Mouse (Mus musculus) large intestine, adult 2 months (tissue): Measurements from ENCODE around the gene N6amt1. TPM values are rescaled to one million over a fixed set of nuclear protein-coding genes. Genes with fewer than 3 reads are reported as not detected.
A peak's percentile ranks its signal among the peaks of the same experiment; 100 is the strongest.

Experiments
- DNase-seq: peaks from one replicate; pipeline ENCODE4 v3.0.0-alpha.2; 2012; ENCODE audit warnings: low read depth, low spot score
- WGBS: fragments of 180-500 bp; shearing (Covaris S2); methylation state at CpG from one replicate; pipeline ENCODE4 v1.1.7; 2018; 5-methylcytosine and 5-hydroxymethylcytosine counted together
- polyA plus RNA-seq: library from polyadenylated mRNA; depleted of rRNA; stranded (reverse); fragments of >200 nt; gene quantifications from 2 replicates; pipeline ENCODE4 v1.2.3, GENCODE M21; 2012; rRNA removed

The N6amt1 gene
- 3.6 and 5.1 TPM in 2 replicates for polyA plus RNA-seq

DNA sequence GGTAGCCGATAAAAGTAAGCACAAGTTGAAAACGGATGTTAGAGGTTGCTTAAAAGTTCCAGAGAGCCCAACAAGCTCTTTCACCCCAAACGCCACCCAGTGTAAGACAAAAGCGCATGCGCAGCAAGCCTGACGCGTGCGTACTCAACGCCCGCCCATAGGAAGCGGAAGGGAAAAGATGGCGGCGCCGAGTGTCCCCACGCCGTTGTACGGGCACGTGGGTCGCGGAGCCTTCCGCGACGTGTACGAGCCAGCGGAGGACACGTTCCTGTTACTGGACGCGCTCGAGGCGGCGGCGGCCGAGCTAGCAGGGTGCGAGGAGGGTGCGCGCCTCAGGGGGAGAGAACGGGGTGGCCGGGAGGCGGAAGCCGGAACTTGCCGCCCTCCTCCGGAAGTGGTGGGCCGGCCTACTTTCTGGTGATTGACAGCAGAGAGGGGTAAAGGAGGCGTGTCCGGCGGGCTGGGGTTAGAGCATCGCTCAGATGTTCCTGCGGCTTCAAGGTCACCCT lies at the start of gene N6amt1:
Gene N6amt1, plus strand, starts transcription at position 111 of the 509 bp plus-strand sequence.
- peak; percentile 71 for DNase-seq
- under 1% methylated on average over 48 of the region's 48 CpGs for WGBS

GRCm38 (mm10) chr16:87305251-87306011 lies 48.6 kb upstream of the N6amt1 start:
- DNase-seq, result no peak
- 69% methylated on average over 11 of the region's 11 CpGs for WGBS

DNA sequence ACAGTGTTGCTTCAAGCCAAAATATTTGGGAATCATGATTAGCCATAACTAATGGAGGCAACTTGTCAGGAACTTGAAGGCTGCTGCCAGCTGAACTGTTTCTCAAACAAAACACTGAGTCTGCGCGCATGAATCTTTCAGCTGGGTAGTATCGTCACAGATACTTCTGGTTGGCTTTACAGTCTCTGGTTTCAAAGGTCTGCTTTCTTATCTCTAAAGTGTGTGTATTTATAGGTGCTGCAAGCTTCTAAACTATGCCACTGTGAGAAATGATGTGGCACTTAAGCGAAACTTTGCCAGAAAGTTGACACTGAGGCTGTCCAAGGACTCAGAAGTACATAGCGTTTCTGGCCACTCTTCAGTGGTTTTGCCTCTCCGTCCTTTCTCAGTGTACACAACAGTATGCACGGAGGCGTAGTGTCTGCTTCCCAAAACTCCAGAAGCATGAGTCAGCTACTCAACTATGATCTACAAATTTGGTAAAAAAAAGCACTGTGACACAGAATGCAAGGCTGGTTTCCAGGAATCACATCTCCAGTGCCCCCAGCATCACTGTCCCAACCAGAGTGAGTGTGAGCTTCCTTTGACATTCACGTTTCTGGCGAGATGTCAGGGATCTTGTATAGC lies 46.8 kb upstream of the N6amt1 start:
- no peak for DNase-seq
- WGBS, result 16% methylated on average over 10 of the region's 10 CpGs

- 80% methylated on average over 4 of the region's 4 CpGs for WGBS
Measured at GRCm38 (mm10) chr16:87310659-87311058, 43.3 kb upstream of the N6amt1 start.

GRCm38 (mm10) chr16:87318200-87318811 lies 35.7 kb upstream of the N6amt1 start:
- DNase-seq, result no peak
- 42% methylated on average over 5 of the region's 5 CpGs for WGBS

More at GRCm38 (mm10) chr16:87310659-87311058, 43.3 kb upstream of the N6amt1 start:
- DNase-seq, result no peak

GRCm38 (mm10) chr16:87318998-87319397 lies 35.0 kb upstream of the N6amt1 start:
- 83% methylated on average over 5 of the region's 5 CpGs for WGBS
- DNase-seq, result no peak

DNA sequence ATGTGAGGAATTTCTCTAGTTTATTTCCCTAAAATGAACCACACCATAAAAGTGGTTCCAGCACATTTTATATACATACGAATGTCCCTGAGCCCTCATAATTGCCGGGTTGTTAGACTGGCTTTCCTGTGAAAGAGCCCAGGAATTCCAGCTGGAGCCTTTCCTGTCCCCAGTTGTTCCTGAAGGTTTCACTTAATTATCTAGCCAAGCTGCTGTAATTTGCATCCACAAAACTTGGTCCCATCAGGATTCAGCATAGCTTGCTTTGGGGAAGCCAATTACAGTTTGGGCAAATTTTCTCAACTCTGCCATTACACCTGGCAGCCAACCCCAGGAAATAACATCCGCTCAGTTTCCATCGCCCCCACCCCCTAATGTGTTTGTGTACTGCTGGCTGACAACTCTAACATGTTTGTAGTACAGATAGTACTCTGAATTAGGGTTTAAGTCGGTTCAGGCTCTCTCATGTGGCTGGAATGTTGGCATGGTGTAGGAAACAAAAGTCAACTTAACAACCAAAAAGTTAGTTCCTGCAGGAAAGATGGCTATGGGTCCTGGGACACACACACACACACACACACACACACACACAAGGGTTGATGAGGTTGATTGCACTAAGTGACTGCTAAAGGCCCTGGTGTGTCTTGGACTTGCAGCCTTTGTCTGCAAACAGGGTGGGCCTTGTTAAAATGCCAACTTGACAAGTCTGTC lies 34.3 kb upstream of the N6amt1 start:
- WGBS, result 55% methylated on average over 5 of the region's 5 CpGs
- DNase-seq, result no peak

DNA sequence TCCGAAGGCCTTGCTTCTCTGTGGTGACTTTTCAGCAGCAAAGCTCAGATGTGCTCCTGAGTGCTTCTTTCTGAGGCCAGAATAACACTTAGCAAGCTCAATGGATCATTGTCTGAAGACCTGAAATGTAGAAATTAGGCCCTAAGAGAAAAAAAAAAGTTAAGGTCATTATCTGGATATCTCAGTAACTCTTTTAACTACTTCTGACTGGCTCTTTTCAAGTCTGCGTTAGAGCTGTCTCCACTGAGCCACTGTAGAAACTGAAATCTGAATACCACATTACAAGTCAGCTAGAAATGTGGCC lies 33.8 kb upstream of the N6amt1 start:
- DNase-seq, result no peak
- 72% methylated on average over 2 of the region's 2 CpGs for WGBS

- WGBS, result 2% methylated on average over 5 of the region's 5 CpGs
- no peak for DNase-seq
Measured at GRCm38 (mm10) chr16:87324571-87324970, 29.4 kb upstream of the N6amt1 start.

GRCm38 (mm10) chr16:87329986-87330385 lies 24.0 kb upstream of the N6amt1 start:
- WGBS, result 92% methylated on average over 3 of the region's 3 CpGs
- no peak for DNase-seq

- DNase-seq, result no peak
- 87% methylated on average over 3 of the region's 3 CpGs for WGBS
Measured at GRCm38 (mm10) chr16:87334756-87335155, 19.2 kb upstream of the N6amt1 start.

GRCm38 (mm10) chr16:87341043-87341572 lies 12.9 kb upstream of the N6amt1 start:
- DNase-seq, result peak; percentile 75
- 24% methylated on average over 6 of the region's 6 CpGs for WGBS

GRCm38 (mm10) chr16:87348133-87348532 lies 5.9 kb upstream of the N6amt1 start:
- WGBS, result 98% methylated on average over 2 of the region's 2 CpGs
- no peak for DNase-seq

DNA sequence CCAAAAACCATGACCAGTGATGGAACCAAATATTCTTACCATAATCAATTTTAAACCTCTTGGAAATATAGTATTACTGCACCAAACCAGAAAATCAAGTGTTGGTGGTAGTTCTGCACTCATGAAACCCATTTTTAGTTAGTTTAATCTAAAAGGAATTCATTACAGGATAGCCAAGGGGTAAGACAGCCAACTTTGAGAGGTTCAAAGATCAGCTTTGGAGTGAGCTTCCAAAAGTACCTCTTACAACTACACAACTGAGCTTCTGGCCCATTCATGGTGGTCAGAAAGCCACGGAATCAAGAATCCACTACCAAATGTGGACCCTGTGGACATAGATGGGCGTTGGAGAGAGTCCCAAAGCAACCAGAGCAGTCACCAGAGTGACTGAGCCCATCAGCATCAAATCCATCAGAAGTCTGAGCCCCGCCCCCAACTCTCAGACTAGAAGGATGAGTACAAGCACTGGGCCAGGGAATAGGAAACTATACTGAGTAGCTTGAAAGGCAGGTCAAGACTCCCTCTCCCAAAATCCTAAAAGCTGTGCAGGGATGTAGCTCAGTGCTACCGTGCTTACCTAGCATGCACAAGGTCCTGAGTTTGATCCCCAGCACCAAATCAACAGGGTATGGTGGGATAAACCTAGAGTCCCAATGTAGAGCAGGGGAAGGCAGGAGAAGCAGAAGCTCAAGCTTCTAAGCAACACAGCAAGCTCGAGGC lies 2.4 kb upstream of the N6amt1 start:
- DNase-seq, result no peak
- 84% methylated on average over 5 of the region's 5 CpGs for WGBS

DNA sequence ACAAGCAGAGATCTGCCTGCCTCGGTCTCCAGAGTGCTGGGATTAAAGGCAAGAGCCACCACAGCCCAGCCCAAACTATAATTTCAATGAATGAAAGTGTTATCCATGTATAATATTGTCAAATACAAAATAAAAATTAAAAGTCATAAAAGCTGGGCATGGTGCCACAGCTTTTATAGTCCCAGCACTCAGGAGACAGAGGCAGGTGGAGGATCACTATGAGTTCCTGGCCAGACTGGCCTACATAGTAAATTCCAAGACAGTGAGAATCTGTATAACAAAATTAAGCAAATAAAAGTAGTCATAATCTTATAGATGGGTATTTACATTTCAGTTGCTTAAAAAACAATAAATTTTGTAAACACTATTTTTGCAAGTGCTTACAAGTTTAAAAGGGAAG lies 380 bp upstream of the N6amt1 start:
- peak; percentile 65 for DNase-seq
- 35% methylated on average over 1 of the region's 1 CpGs for WGBS

DNA sequence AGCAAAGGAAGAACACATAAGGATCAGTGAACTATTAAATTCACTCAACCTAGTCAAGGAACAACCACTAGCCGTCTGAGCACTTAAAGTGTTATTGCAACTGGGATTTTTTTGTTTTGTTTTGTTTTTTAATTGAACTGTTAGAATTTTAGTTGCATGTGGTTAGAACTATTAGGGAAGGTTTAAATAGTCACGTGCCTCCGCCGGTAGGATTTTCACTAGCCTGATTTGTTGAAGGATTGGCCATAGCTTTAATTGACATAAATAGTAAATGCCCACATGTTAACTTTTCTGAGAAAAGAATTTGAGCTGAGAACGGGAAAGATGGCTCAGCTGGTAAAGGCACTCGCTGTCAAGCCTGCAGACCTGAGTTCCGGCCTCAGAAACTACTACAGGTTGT lies 763 bp downstream of the N6amt1 start:
- 66% methylated on average over 7 of the region's 7 CpGs for WGBS
- DNase-seq, result no peak

DNA sequence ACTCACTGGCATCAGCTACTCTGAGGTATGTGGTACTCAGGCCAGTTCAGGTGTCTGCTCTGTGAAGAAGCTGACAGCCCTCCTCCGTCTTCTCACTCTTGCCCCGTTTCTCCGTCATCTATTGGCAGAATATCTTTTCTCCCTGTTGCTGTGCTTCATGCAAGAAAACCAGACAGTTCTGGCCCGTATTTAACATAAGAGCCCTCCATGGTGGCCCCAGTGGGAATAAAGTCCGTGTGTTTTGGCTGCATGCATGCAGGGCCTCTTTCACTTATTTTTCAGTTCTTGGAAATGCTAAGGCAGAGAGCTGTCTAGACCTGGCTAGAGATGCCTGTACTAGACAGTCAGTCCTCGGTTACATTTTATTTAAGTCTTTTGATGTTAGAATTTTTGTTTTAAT lies 6.1 kb downstream of the N6amt1 start:
- WGBS, result 90% methylated on average over 6 of the region's 6 CpGs

DNA sequence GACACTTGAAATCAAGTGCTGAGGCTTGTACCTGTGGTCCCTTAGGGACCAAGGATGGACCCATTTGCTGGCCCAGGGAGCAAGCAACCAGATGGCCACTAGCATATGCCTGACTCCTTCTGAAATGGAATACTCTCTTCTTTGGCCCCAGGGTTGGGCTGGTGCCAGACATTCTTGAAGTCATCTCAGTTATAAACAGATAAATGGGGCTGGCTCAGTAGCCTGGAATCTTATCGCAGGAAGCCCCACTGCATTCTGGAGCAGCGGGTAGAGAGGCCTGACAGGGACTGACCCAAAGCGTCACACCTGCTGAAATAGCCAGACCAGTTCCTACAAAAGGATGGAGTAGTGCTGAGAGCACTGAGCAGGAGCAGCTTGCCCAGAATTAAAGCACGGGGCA lies 10.2 kb downstream of the N6amt1 start:
- 85% methylated on average over 4 of the region's 4 CpGs for WGBS
- DNase-seq, result no peak

More for the DNA sequence above, 6.1 kb downstream of the N6amt1 start:
- no peak for DNase-seq

DNA sequence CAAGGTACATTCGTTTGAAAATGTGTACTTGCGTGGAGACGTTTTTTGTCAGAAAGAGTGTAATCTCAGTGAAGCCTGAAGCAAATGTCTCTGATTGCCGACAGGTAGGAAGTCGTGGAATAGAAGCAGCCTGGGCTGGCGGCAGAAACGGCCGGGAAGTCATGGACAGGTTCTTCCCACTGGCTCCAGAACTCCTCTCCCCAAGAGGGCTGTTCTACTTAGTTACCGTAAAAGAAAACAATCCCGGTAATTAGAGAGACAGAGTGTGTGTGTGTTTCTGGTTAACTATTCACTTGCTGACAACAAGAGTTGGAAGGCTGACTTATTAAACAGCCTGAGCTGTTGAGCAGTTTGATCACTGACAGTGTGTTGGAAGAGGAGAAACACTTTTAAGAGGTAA lies 12.1 kb downstream of the N6amt1 start:
- 62% methylated on average over 10 of the region's 10 CpGs for WGBS
- no peak for DNase-seq
